Mouse (Mus musculus) frontal cortex, postnatal 25 days (tissue): ENCODE measurements around the gene Olfr937.

Experiments
- DNase-seq, 2 experiments: peaks; one replicate each; pipeline ENCODE4 v3.0.0; 2022; ENCODE audit warnings: low spot score in 2 of 2

The Olfr937 gene

GRCm38 (mm10) chr9:39064851-39065250 lies at the start of gene Olfr937:
TSS of gene Olfr937 (minus strand) at chr9:39064951.
- no peak for DNase-seq

GRCm38 (mm10) chr9:39078787-39079186 lies 14.0 kb upstream of the Olfr937 start, which contains the start of gene Olfr938:
TSS of gene Olfr938 (minus strand) at chr9:39078887.
- DNase-seq, result no peak

- DNase-seq, result no peak
Observed at GRCm38 (mm10) chr9:39023277-39023676, 41.5 kb downstream of the Olfr937 start, which contains the start of gene Olfr146. TSS of gene Olfr146 (minus strand) at chr9:39023377.
